Mouse (Mus musculus) testis, postnatal 10 days (tissue): ENCODE results near the gene Fnbp1.
A peak's percentile ranks its signal among the peaks of the same experiment; 100 is the strongest.

Experiments used
- DNase-seq: peaks from one replicate; pipeline ENCODE4 v3.0.0; 2021; ENCODE audit warnings: low spot score

The Fnbp1 gene

DNA sequence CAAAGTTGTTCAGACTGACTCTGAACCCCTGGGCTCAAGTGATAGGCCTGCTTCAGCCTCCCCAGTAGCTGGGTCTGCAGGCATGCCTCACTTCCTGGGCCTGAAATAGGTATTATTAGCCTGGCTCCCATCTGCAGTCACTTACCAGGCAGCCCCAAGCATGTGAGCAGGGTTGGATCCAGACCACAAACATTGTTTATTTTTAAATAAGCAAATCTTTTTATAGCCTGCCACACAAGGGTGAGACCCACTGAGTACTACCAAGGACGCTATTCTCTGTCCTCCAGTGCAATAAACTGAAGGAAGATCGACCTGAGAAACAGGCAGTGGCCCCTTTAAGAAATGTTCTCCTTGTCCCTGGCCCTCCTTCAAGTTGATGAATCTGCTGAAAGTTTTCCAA, 17.1 kb downstream of the Fnbp1 start:
- DNase-seq = no peak

GRCm38 (mm10) chr2:31123493-31123892, 18.3 kb downstream of the Fnbp1 start:
- no peak for DNase-seq

DNA sequence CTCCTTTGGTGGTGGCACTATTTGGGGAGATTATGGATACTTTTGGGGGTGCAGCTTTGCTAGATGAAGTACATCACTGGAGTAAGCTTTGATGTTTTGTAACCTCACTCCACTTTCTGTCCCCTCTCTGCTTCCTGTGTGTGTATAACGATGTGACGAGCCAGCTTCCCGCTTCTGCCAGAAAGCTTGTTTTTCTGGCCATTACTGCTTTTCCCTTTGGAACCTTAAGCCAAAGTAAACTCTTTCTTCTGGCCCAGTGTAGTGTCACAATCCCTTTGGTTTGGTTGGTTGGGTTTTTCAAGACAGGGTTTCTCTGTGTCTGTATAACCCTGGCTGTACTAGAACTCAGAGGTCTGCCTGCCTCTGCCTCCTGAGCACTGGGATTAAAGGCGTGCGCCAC, 19.0 kb downstream of the Fnbp1 start:
- no peak for DNase-seq

- DNase-seq = no peak
Measured at GRCm38 (mm10) chr2:31121131-31121693, 20.6 kb downstream of the Fnbp1 start.

GRCm38 (mm10) chr2:31119795-31120194, 22.0 kb downstream of the Fnbp1 start:
- no peak for DNase-seq

DNA sequence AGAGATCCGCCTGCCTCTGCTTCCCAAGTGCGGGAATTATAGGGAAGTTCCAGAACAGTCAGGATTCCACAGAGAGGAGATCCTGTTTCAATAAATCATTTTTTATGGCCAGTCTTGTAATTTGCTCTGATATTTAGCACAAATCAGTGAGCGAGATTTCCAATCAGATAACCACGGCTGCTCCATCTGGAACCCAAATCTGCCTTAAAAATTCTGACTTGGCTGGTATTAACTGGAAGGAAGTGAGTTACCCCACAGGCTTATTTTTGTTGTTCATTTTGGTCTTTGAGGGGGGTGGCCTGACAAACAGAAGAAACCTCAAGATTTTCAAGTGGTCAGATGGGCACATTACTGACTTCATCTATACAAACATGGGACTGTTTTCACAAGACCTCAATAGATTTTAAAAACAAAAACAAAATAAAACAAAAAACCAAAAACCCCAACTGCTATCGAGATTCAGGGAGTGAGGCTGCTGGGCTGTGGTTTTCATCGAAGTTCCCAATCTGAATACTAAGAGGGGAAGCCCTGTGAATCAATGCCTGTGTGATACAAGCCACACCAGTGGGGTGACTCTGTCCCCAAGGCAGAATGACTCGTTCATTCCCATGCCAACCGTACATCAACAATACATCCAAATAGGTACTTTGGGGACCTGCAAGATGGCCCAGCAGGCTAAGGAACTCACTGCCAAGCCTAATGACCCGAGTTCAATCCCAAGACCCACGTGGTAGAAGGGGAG, 23.0 kb downstream of the Fnbp1 start:
- DNase-seq = no peak

DNA sequence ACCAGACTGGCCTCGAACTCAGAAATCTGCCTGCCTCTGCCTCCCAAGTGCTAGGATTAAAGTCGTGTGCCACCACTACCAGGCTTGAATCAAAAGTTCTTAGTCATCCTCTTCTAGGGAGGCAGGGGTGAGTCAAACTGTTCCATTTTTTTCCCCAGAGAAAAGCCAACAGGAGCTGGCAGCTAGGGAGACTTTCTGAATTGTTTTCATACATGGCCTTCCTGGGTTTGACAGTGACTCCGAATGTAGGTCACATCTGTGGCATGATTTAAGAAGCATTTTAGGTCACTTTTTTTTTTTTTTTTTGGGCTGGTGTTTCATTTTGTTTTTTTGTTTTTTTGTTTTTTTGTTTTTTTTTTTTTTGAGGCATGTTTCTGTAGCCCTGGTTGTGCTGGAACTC, 23.6 kb downstream of the Fnbp1 start:
- DNase-seq = no peak

DNA sequence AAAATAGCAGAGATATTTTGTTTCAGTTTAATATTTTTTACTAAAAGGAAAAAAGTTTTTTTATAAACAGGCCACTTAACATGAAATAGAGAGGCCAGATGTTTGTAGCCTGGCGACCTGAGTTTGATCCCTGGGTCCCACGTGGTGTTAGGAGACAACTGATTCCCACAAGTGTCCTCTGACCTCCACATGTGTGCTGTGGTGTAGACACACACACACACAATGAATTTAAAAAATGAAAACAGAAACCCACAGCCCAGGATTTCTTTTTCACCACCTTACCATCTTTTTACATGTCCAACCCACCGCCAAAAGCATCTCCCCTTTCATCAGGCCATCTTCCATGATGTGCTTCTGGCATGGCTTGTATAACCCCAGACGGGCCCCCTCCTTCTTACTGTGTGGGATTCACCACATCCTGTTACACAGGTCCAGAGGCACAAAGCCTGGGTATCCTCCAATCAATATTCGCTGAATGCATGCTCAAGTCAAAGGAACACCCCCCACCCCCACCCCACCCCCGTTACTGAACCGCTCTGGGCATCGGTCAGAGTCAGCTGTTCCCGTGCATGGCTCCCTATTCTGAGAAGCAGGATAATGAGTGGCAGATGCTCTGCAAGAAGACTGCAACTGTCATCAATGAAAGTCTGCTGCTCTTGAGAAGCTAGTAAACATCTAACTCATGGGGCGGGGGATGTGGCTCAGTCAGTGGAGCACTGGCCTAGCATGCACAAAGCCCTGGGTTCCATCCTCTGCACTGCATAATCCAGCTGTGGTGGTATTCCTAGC, 25.7 kb downstream of the Fnbp1 start:
- no peak for DNase-seq

GRCm38 (mm10) chr2:31115091-31115942, 26.5 kb downstream of the Fnbp1 start:
- no peak for DNase-seq

DNA sequence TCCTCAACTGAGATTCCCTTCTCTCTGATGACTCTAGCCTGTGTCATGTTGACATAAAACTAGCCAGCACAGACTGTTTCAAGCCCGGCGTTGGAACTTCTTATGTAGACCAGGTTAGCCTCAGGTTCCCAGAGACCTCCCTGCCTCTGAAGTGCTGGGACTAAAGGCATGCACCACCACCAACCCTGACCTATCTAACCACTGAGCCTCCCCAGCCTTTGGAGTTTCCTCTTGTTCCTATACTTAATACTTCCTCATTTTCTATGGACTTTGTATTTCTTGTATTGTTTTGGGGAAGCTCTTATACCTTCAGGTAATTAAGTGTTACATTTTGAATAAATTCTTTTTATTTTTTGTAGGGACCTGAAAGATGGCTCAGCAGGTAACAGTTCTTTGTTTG, 27.6 kb downstream of the Fnbp1 start:
- no peak for DNase-seq

- DNase-seq = no peak
Measured at GRCm38 (mm10) chr2:31111685-31112084, 30.1 kb downstream of the Fnbp1 start.

GRCm38 (mm10) chr2:31109960-31110548, 31.8 kb downstream of the Fnbp1 start:
- DNase-seq = no peak

DNA sequence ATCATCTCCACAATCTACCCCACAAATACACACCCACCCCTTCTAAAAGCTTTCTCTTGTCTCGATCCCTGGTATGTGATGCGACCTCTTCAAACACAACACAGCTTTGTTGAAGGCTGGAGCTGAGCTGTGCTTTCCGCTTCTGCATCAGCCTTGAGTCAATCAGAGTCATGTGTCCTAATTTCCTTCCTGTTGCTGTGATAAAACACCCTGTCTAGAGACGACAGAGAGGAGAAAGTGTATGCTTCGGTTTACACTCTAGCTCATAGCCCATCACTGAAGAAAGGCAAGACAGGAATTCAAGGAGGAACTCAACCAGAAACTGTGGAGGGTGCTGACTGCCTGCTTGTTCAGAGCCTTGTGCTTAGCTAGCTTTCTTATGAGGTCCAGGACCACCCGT, 33.6 kb downstream of the Fnbp1 start:
- DNase-seq = no peak

GRCm38 (mm10) chr2:31106621-31107320, 35.0 kb downstream of the Fnbp1 start:
- DNase-seq = peak; percentile 41

DNA sequence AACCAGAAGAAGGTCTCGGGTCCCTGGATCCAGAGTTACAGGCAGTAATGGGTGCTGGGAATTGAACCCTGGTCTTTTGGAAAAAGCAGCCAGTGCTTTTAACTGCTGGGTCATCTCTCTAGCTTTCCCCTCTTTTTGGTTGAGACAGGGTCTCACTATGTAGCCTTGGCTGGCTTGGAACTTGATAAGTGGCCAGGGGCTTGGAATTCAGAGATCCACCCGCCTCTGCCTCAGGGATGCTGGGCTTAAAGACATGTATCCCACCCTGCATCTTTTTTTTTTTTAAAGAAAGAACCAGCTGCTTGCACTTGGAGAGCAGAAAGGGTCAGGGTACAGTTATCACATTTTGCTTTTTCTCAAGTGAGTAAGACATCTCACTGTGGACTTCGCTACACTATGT, 35.8 kb downstream of the Fnbp1 start:
- DNase-seq = no peak

- no peak for DNase-seq
Measured at GRCm38 (mm10) chr2:31105279-31105678, 36.5 kb downstream of the Fnbp1 start.

DNA sequence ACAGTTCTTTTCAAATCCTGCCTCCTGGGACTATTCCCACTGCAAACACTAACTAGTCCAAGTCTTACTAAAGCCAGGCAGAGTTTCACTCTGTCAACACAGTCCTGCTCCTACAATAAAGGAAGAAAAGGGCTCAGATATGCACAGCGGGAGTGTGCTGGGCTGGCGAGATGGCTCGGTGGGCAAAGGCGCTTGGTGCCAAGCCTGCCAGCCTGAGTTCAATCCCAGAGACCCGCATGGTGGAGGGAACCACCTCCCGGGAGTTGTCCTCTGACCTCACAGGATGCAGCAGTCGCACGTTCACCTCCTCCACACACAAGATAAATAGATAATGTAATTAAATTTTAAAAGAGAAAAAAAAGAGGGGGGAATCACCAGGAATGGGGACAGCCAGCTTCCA, 38.5 kb downstream of the Fnbp1 start:
- DNase-seq = no peak

GRCm38 (mm10) chr2:31101285-31101684, 40.5 kb downstream of the Fnbp1 start:
- peak; percentile 37 for DNase-seq

- no peak for DNase-seq
Measured at GRCm38 (mm10) chr2:31099079-31099478, 42.7 kb downstream of the Fnbp1 start.

- DNase-seq = no peak
Measured at GRCm38 (mm10) chr2:31098616-31099015, 43.2 kb downstream of the Fnbp1 start.

GRCm38 (mm10) chr2:31097276-31097675, 44.5 kb downstream of the Fnbp1 start:
- no peak for DNase-seq
